Comparison of ENCODE assay signal across 33 mouse cellular contexts in the genomic region with DNA sequence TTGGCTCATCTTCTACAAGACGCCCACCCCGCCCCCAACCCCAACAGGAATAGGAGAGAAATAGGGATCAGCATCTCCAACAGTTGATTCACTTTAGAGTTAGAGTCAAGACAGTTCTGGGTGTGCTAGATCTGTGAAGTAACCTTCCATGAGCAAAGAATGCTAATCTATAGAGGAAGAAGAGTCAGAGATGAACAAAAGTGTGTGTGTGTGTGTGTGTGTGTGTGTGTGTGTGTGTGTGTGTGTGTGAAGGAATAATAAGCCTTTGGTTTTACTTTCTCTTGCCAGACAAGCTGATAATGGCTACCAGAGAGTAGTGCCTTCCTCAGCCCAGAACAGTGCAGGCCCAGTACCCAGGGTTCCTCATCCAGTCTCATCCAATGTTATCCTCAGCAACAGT. TPM values are rescaled to one million over a fixed set of nuclear protein-coding genes. Genes with fewer than 3 reads are reported as not detected.
DNase-seq lines count a peak whose midpoint lies in the region; ATAC-seq and TF ChIP-seq lines count a peak whose summit lies in the region.
"Had no signal": no experiment of that assay in that cellular context is flagged by ENCODE, and none has a peak within 500 bp of the region (broad histone marks: within the 10 kb centered on the region; RNA-seq: fewer than 3 reads in every experiment).

No protein-coding gene starts in this region.

- no peak for TF ChIP-seq CTCF in spleen, adult 2 months (IDR thresholded peaks at IDR 0.05; ENCODE audit: extremely low read depth, insufficient read depth, insufficient read length, insufficient replicate concordance)
- TF ChIP-seq CTCF in CH12.LX (conservative IDR thresholded peaks at IDR 0.05 in 1 of 2, IDR thresholded peaks at IDR 0.05 in 1 of 2; ENCODE audit: low read depth in 2 of 2, low read length in 2 of 2) = no peak

- no peak for TF ChIP-seq RAD21 in CH12.LX (IDR thresholded peaks at IDR 0.05; ENCODE audit: low read depth, low read length)

- 88% methylated on average over 2 of the region's 2 CpGs for WGBS in spleen, adult 2 months
- 91% methylated on average over 2 of the region's 2 CpGs for WGBS in kidney, embryonic 16.5 days

- H3K4me3 ChIP-seq in spleen, adult 2 months (ENCODE audit: extremely low read depth, insufficient read depth, insufficient read length) = no peak overlapping the region
- no peak overlapping the region for H3K4me3 ChIP-seq in CH12.LX (replicated peaks in 1 of 3; ENCODE audit: low read depth in 2 of 3, low read length in 2 of 3, poor library complexity in 1 of 3)
- H3K4me3 ChIP-seq in kidney, embryonic 16.5 days (ENCODE audit: low read length) = no peak overlapping the region
- H3K4me3 ChIP-seq: embryonic facial prominence, embryonic 13.5 days; embryonic facial prominence, embryonic 15.5 days; erythroblast, embryonic 14.5 days; forebrain, embryonic 10.5 days; forebrain, embryonic 12.5 days had no signal

- H3K27me3 ChIP-seq in spleen, adult 2 months (ENCODE audit: control insufficient read depth, insufficient read depth, low read length) = no peaks in the 10 kb centered on the region
- H3K27me3 ChIP-seq in CH12.LX (replicated peaks) = no peaks in the 10 kb centered on the region
- no peaks in the 10 kb centered on the region for H3K27me3 ChIP-seq in kidney, embryonic 16.5 days (ENCODE audit: insufficient read depth, low read length)
- H3K27me3 ChIP-seq: embryonic facial prominence, embryonic 13.5 days; embryonic facial prominence, embryonic 15.5 days; forebrain, embryonic 12.5 days had no signal

- no peak for DNase-seq in spleen, adult 2 months (ENCODE audit: low read depth in 1 of 2, low spot score in 2 of 2)
- no peak for DNase-seq in spleen, adult 18-20 months
- peak; percentile 51 for DNase-seq in CD4-positive helper T cell, adult 2 months (ENCODE audit: low read depth, low spot score)
- DNase-seq in CH12.LX (ENCODE audit: extremely low read depth) = no peak
- DNase-seq in naive thymus-derived CD4-positive, alpha-beta T cell, adult 2 months (ENCODE audit: low read depth) = peak; percentile 50
- DNase-seq in kidney, postnatal 10 days = no peak
- DNase-seq: adrenal gland, adult 8-10 months; adrenal gland, postnatal 14 days; adrenal gland, postnatal 36 days; cerebellum, adult 11 months; cerebellum, adult 18-20 months; cerebellum, adult 8-10 months; cerebellum, adult 9-11 months; cerebellum, postnatal 14 days; cerebellum, postnatal 36 days; embryo, embryonic 11 days had no signal

- H3K36me3 ChIP-seq in spleen, adult 2 months (ENCODE audit: control insufficient read depth, insufficient read depth, low read length) = no peaks in the 10 kb centered on the region
- H3K36me3 ChIP-seq in CH12.LX (replicated peaks in 1 of 2; ENCODE audit: control insufficient read depth in 1 of 2, insufficient read depth in 1 of 2, low read length in 1 of 2) = peaks cover 12 to 62% of the 10 kb centered on the region in 2 experiments
- no peaks in the 10 kb centered on the region for H3K36me3 ChIP-seq in kidney, embryonic 16.5 days (ENCODE audit: insufficient read depth, low read length)
- H3K36me3 ChIP-seq: embryonic facial prominence, embryonic 13.5 days; embryonic facial prominence, embryonic 15.5 days; forebrain, embryonic 10.5 days; forebrain, embryonic 12.5 days had no signal

- no peak for ATAC-seq in kidney, embryonic 16.5 days (ENCODE audit: low FRiP score, low TSS enrichment)
- ATAC-seq: activated CD4-positive, CD25-positive, alpha-beta regulatory T cell, adult 4 months; CD4-positive, CD25-positive, alpha-beta regulatory T cell, adult 4 months; forebrain, embryonic 14.5 days; forebrain, embryonic 16.5 days; Patski had no signal

- H3K4me1 ChIP-seq in spleen, adult 2 months (ENCODE audit: control insufficient read depth, insufficient read depth, insufficient read length) = peaks cover 38% of the 10 kb centered on the region
- peaks cover 33 to 94% of the 10 kb centered on the region in 2 experiments for H3K4me1 ChIP-seq in CH12.LX (ENCODE audit: control insufficient read depth in 1 of 2, insufficient read depth in 2 of 2)
- H3K4me1 ChIP-seq in kidney, embryonic 16.5 days (ENCODE audit: insufficient read depth, low read length) = no peaks in the 10 kb centered on the region; the same call in 1 of the 2 replicates
- H3K4me1 ChIP-seq: embryonic facial prominence, embryonic 15.5 days; forebrain, embryonic 10.5 days; forebrain, embryonic 12.5 days had no signal

- no peaks in the 10 kb centered on the region for H3K79me2 ChIP-seq in CH12.LX (replicated peaks; ENCODE audit: control insufficient read depth, extremely low read depth, insufficient read depth, poor library complexity, severe bottlenecking)

- TF ChIP-seq POLR2A in spleen, adult 2 months (IDR thresholded peaks at IDR 0.05; ENCODE audit: low read depth, low read length) = no peak
- TF ChIP-seq POLR2A in CH12.LX (IDR thresholded peaks at IDR 0.05; ENCODE audit: low read depth, low read length) = no peak

- no peak for TF ChIP-seq EP300 in CH12.LX (IDR thresholded peaks at IDR 0.05; ENCODE audit: low read length)

- in situ Hi-C loops in CH12.LX (cut with MboI; ENCODE audit: low pct_ligation_motif_present, low pct_unique_long_range_greater_than_20kb, low sequenced_read_pairs) = loop anchor here (10.0 kb wide), 1 partner anchor 117 kb away; a partner anchor contains a TSS

- dilution Hi-C loops in CH12.LX (cut with MboI; ENCODE audit: extremely low pct_ligation_motif_present, extremely low pct_unique_long_range_greater_than_20kb, low sequenced_read_pairs) = no loop called here

- no peak overlapping the region for H3K4me2 ChIP-seq in CH12.LX (ENCODE audit: insufficient read depth, low read depth, poor library complexity, severe bottlenecking)
- no peak overlapping the region for H3K4me2 ChIP-seq in kidney, embryonic 16.5 days (replicated peaks; ENCODE audit: low read depth, low read length)
- H3K4me2 ChIP-seq: embryonic facial prominence, embryonic 13.5 days; embryonic facial prominence, embryonic 15.5 days; forebrain, embryonic 12.5 days had no signal

- H3K9ac ChIP-seq in CH12.LX (ENCODE audit: insufficient read depth, low read depth) = no peak overlapping the region
- H3K9ac ChIP-seq in kidney, embryonic 16.5 days (replicated peaks; ENCODE audit: low read length) = no peak overlapping the region
- H3K9ac ChIP-seq: embryonic facial prominence, embryonic 13.5 days; embryonic facial prominence, embryonic 15.5 days; forebrain, embryonic 12.5 days had no signal

- no peaks in the 10 kb centered on the region for H3K9me3 ChIP-seq in CH12.LX (replicated peaks; ENCODE audit: low read length)
- H3K9me3 ChIP-seq in kidney, embryonic 16.5 days (ENCODE audit: low read length) = no peaks in the 10 kb centered on the region
- H3K9me3 ChIP-seq: embryonic facial prominence, embryonic 13.5 days; embryonic facial prominence, embryonic 15.5 days; forebrain, embryonic 10.5 days; forebrain, embryonic 12.5 days had no signal

- peak overlapping the region; percentile 10; the same call in 1 of the 2 replicates for H3K27ac ChIP-seq in spleen, adult 2 months (ENCODE audit: insufficient read depth, low read length)
- H3K27ac ChIP-seq in CH12.LX (ENCODE audit: insufficient read depth, low read depth) = peak overlapping the region; percentile 43; the same call in 1 of the 2 replicates
- H3K27ac ChIP-seq in kidney, embryonic 16.5 days (ENCODE audit: low read length) = no peak overlapping the region
- H3K27ac ChIP-seq: embryonic facial prominence, embryonic 13.5 days; embryonic facial prominence, embryonic 15.5 days; forebrain, embryonic 10.5 days; forebrain, embryonic 12.5 days had no signal

TF ChIP-seq in CH12.LX, 34 proteins besides CTCF, POLR2A, EP300 and RAD21:
- TF ChIP-seq RCOR1 (conservative IDR thresholded peaks at IDR 0.05; ENCODE audit: low read depth, low read length) = no peak
- no peak for TF ChIP-seq E2F4 (IDR thresholded peaks at IDR 0.05; ENCODE audit: insufficient replicate concordance, low read depth, low read length)
- TF ChIP-seq PAX5 (IDR thresholded peaks at IDR 0.05; ENCODE audit: low read length) = no peak

RNA-seq across cellular contexts. Expression of a gene that starts 59.6 kb away (rescaled TPM):
- not detected in 2 replicates for polyA plus RNA-seq in spleen, adult 2 months (2012; rRNA removed)
- total RNA-seq in CH12.LX (2012; rRNA removed) (not detected in 2 replicates), CH12.LX (2014; rRNA removed) (not detected in 2 replicates)
- not detected in 2 replicates for polyA plus RNA-seq in CH12.LX (2012; ENCODE audit: insufficient read length, low read depth)
- polyA plus RNA-seq in kidney, embryonic 16.5 days (2015; fragmentation: Nextera tagmentation; extraction: Ambion mirVana) = not detected in 2 replicates
- total RNA-seq: adrenal gland, adult 18-20 months; adrenal gland, adult 8-10 months; adrenal gland, postnatal 14 days; adrenal gland, postnatal 36 days; common myeloid progenitor, adult 5-6 weeks; ES-E14 had no signal
- polyA plus RNA-seq: activated CD4-positive, CD25-positive, alpha-beta regulatory T cell, adult 4 months; brain, embryonic 14.5 days; C2C12; CD4-positive, CD25-positive, alpha-beta regulatory T cell, adult 4 months; embryonic facial prominence, embryonic 11.5 days; embryonic facial prominence, embryonic 13.5 days; embryonic facial prominence, embryonic 15.5 days; erythroblast, embryonic 14.5 days; forebrain, embryonic 10.5 days; forebrain, embryonic 12.5 days; forebrain, embryonic 14.5 days; forebrain, embryonic 16.5 days; Patski had no signal

Comparison
In these comparisons a context has a peak if more than half of its experiments do, and no peak if none do; other contexts are left out.
1. DNase-seq: peak in CD4-positive helper T cell, adult 2 months (single experiment) and naive thymus-derived CD4-positive, alpha-beta T cell, adult 2 months (single experiment); none in spleen, adult 2 months (0 of 2), spleen, adult 18-20 months (0 of 2), CH12.LX (single experiment) and kidney, postnatal 10 days (single experiment).